Comparison of ENCODE assay signal across 7 mouse cellular contexts in the genomic region with DNA sequence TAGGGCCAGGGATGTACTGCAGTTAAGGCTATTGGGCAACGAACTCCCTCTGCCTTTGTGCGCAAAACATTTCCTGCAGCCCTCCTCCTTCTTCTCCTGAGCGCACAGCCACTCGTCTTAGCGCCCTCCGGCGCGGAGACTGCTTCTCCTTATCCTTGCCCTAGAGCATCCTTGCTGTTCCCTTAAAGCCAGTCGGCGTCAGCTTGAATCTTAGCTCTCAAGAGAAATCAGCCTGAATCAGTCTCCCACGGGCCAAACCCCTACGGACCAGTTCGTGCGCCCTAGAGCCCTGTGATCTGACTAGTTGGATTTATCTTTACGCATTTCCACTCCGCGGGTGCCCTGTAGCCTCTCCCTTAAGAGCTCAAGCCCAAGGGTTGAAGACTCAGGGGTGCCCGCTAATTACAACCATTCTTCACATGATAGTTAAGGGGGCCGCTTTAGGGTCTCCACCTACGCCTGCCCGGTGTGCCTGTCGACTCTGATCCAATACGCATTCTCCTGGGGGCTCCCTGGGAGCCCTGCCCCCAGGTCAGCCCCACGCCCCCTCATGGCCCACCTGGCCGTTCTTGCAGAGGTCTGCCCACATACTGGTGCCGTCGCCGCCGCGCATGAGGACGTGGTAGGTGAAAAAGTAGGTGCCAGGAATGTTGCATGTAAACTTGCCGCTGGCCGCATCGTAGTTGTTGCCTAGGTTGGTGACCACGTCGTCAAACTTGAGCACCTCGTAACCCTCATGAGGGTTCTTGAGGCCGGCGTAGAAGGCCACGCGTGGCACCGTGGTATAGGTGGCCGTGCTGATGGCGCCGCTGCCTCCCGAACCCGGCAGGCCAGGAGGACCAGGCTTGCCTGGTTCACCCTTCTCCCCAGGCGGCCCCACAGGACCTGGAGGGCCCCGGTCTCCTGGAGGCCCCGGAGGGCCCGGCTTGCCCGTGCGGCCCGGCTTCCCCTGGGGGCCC. TPM values are rescaled to one million over a fixed set of nuclear protein-coding genes. Genes with fewer than 3 reads are reported as not detected.
A peak's percentile ranks its signal among the peaks of the same experiment; 100 is the strongest.
DNase-seq lines count a peak whose midpoint lies in the region; ATAC-seq lines count a peak whose summit lies in the region.

No protein-coding gene starts in this region.

- peak overlapping the region; percentile 60 for H3K4me2 ChIP-seq in forebrain, embryonic 14.5 days (ENCODE audit: low read length)
- peak overlapping the region; percentile 64; the same call in 1 of the 2 replicates for H3K4me2 ChIP-seq in liver, embryonic 15.5 days

- ATAC-seq in forebrain, embryonic 14.5 days: no peak
- no peak for ATAC-seq in liver, embryonic 15.5 days (ENCODE audit: insufficient read depth)

- no peaks in the 10 kb centered on the region for H3K36me3 ChIP-seq in forebrain, embryonic 14.5 days (ENCODE audit: control insufficient read depth, insufficient read depth, low read length)
- H3K36me3 ChIP-seq in liver, embryonic 15.5 days (replicated peaks): no peaks in the 10 kb centered on the region

- H3K27me3 ChIP-seq in forebrain, embryonic 14.5 days (replicated peaks; ENCODE audit: control insufficient read depth, insufficient read depth, low read length): peaks cover 41% of the 10 kb centered on the region
- H3K27me3 ChIP-seq in liver, embryonic 15.5 days: peaks cover 98% of the 10 kb centered on the region

- H3K4me1 ChIP-seq in forebrain, embryonic 14.5 days (ENCODE audit: control insufficient read depth, insufficient read depth, low read length): peaks cover 21% of the 10 kb centered on the region
- peaks cover 36% of the 10 kb centered on the region for H3K4me1 ChIP-seq in liver, embryonic 15.5 days (replicated peaks)

- WGBS in forebrain, embryonic 14.5 days: 1% methylated on average over 47 of the region's 54 CpGs
- WGBS in liver, embryonic 15.5 days (ENCODE audit: insufficient replicate concordance): 4% methylated on average over 54 of the region's 54 CpGs

- no peaks in the 10 kb centered on the region for H3K9me3 ChIP-seq in forebrain, embryonic 14.5 days (replicated peaks; ENCODE audit: control insufficient read depth, low read length)
- H3K9me3 ChIP-seq in liver, embryonic 15.5 days (replicated peaks): no peaks in the 10 kb centered on the region

- no peak overlapping the region for H3K27ac ChIP-seq in forebrain, embryonic 14.5 days (ENCODE audit: low read depth, low read length)
- H3K27ac ChIP-seq in liver, embryonic 15.5 days (replicated peaks): no peak overlapping the region

- DNase-seq in thymus, postnatal 4 days: peak; percentile 22
- no peak for DNase-seq in thymus, postnatal 10 days (ENCODE audit: low spot score in 2 of 2)
- no peak for DNase-seq in forebrain, embryonic 14.5 days (ENCODE audit: low spot score)
- no peak for DNase-seq in spleen, postnatal 10 days (ENCODE audit: low spot score in 2 of 2)
- no peak for DNase-seq in adrenal gland, postnatal 25 days
- no peak for DNase-seq in left cerebral cortex, adult 11 months (ENCODE audit: low spot score)

- H3K9ac ChIP-seq in forebrain, embryonic 14.5 days (ENCODE audit: low read length): no peak overlapping the region; the same call in 1 of the 2 replicates
- no peak overlapping the region for H3K9ac ChIP-seq in liver, embryonic 15.5 days

- H3K4me3 ChIP-seq in forebrain, embryonic 14.5 days (ENCODE audit: low read depth, low read length): peak overlapping the region; percentile 36
- H3K4me3 ChIP-seq in liver, embryonic 15.5 days (replicated peaks): peak overlapping the region; percentile 38

RNA-seq across cellular contexts. Expression of a gene that starts 0.9 kb away (rescaled TPM):
- polyA plus RNA-seq in forebrain, embryonic 14.5 days (2014; fragmentation: Nextera tagmentation; extraction: Ambion mirVana): 1.9 and 2.5 TPM in 2 replicates
- polyA plus RNA-seq in liver, embryonic 15.5 days (2015; fragmentation: Nextera tagmentation; extraction: Ambion mirVana): 0.08 TPM in 2 replicates
- 34.9 and 49.7 TPM in 2 replicates for total RNA-seq in adrenal gland, postnatal 25 days (2021)

RNA-seq across cellular contexts. Expression of a gene that starts 20.7 kb away (rescaled TPM):
- polyA plus RNA-seq in forebrain, embryonic 14.5 days (2014; fragmentation: Nextera tagmentation; extraction: Ambion mirVana): 4.3 and 5.1 TPM in 2 replicates
- 10.3 and 11.6 TPM in 2 replicates for polyA plus RNA-seq in liver, embryonic 15.5 days (2015; fragmentation: Nextera tagmentation; extraction: Ambion mirVana)
- total RNA-seq in adrenal gland, postnatal 25 days (2021): 4.1 and 5.3 TPM in 2 replicates

RNA-seq across cellular contexts. Expression of a gene that starts 44.9 kb away (rescaled TPM):
- polyA plus RNA-seq in forebrain, embryonic 14.5 days (2014; fragmentation: Nextera tagmentation; extraction: Ambion mirVana): 0.23 and 0.37 TPM in 2 replicates
- 8.5 and 9.4 TPM in 2 replicates for polyA plus RNA-seq in liver, embryonic 15.5 days (2015; fragmentation: Nextera tagmentation; extraction: Ambion mirVana)
- total RNA-seq in adrenal gland, postnatal 25 days (2021): 0.36 and 0.48 TPM in 2 replicates
